Mouse (Mus musculus) gastrocnemius, adult 2 months (tissue): ENCODE results near the gene Snx19. TPM values are rescaled to one million over a fixed set of nuclear protein-coding genes. Genes with fewer than 3 reads are reported as not detected.
A peak's percentile ranks its signal among the peaks of the same experiment; 100 is the strongest.

ENCODE experiments used
- DNase-seq: peaks from one replicate; pipeline ENCODE4 v3.0.0; 2022
- H3K27ac ChIP-seq: fragments of 200-600 bp; 2 replicates; pipeline ENCODE4 v1.8.1; 2022; ENCODE audit warnings: mild to moderate bottlenecking
- H3K4me3 ChIP-seq: fragments of 200-600 bp; 2 replicates; pipeline ENCODE4 v1.8.1; 2022; ENCODE audit warnings: mild to moderate bottlenecking, moderate library complexity
- CTCF ChIP-seq: fragments of 200-600 bp; IDR thresholded peaks from 2 replicates; pipeline ENCODE4 v1.8.1; 2022; ENCODE audit warnings: antibody characterized with exemption, mild to moderate bottlenecking, moderate library complexity
- intact Hi-C: fragments of 180-260 bp; cut with DNase I; formaldehyde crosslinking; loops from one replicate; pipeline ENCODE4 v1.15.1; 2025
- total RNA-seq, 2 experiments: library from RNA; stranded (reverse); gene quantifications; 2 replicates each; pipeline ENCODE4 v1.2.3; 2021

The Snx19 gene
- total RNA-seq, 2 experiments from 2014 or later: 20.9 to 22.7 TPM

GRCm38 (mm10) chr9:30494446-30494845 is 67.5 kb downstream of the Snx19 start:
- no peak for TF ChIP-seq CTCF
- Histone ChIP-seq H3K27ac (no peak overlapping the region), H3K4me3 (no peak overlapping the region)
- intact Hi-C loops: no loop called here
- DNase-seq: no peak

- intact Hi-C loops: no loop called here
- TF ChIP-seq CTCF: no peak
- peak; percentile 25 for DNase-seq
- Histone ChIP-seq H3K27ac (peak overlapping the region; percentile 38; the same call in 1 of the 2 replicates), H3K4me3 (no peak overlapping the region)
Measured at GRCm38 (mm10) chr9:30508966-30509365, 82.1 kb downstream of the Snx19 start.

- H3K27ac ChIP-seq: no peak overlapping the region
- DNase-seq: no peak
- H3K4me3 ChIP-seq: no peak overlapping the region
- intact Hi-C loops: no loop called here
- no peak for TF ChIP-seq CTCF
Measured at GRCm38 (mm10) chr9:30515953-30516352, 89.0 kb downstream of the Snx19 start.
